Mouse (Mus musculus) cortical plate, adult 2 months (tissue): ENCODE data around the gene Cst10.

Experiments used
- CTCF ChIP-seq: fragments of 200-500 bp; IDR thresholded peaks from 2 replicates; pipeline ENCODE4 v1.5.1; 2011; ENCODE audit warnings: mild to moderate bottlenecking, control low read depth, low read length; ENCODE audit not compliant: insufficient read depth; ENCODE audit errors: extremely low read depth
- POLR2A ChIP-seq: fragments of 200-500 bp; IDR thresholded peaks from 2 replicates; pipeline ENCODE4 v1.6.1; 2011; ENCODE audit warnings: mild to moderate bottlenecking, low read length, control low read depth; ENCODE audit not compliant: insufficient read depth; ENCODE audit errors: extremely low read depth

DNA sequence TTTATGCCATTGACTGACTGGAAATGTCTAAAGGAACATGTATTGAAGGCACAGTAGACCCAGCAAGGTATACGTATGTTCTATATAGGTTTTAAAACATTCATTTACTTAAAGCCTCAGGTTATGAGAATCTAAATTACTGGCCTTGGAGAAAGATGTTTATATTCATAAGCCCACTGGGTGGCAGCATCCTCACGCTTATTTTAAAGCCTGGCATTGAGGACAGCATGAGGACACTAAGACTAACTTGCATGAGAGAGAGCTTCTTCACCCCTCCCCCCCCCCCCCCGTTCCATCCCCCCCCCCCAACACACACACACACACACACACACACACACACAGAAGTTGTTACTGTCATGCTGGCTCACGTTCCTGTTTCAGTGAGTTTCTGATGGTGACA, 17.7 kb downstream of the Cst10 start:
- peak; percentile 55; the same call in 1 of the 2 replicates for TF ChIP-seq CTCF
- TF ChIP-seq POLR2A: no peak
